Mouse (Mus musculus): ENCODE data around the gene Pex14.
"Not testable (repeated sequence)": the region's sequence is repeated elsewhere in the genome, so short reads cannot be mapped to it uniquely, and the experiment has no call there.

Gene Pex14

DNA sequence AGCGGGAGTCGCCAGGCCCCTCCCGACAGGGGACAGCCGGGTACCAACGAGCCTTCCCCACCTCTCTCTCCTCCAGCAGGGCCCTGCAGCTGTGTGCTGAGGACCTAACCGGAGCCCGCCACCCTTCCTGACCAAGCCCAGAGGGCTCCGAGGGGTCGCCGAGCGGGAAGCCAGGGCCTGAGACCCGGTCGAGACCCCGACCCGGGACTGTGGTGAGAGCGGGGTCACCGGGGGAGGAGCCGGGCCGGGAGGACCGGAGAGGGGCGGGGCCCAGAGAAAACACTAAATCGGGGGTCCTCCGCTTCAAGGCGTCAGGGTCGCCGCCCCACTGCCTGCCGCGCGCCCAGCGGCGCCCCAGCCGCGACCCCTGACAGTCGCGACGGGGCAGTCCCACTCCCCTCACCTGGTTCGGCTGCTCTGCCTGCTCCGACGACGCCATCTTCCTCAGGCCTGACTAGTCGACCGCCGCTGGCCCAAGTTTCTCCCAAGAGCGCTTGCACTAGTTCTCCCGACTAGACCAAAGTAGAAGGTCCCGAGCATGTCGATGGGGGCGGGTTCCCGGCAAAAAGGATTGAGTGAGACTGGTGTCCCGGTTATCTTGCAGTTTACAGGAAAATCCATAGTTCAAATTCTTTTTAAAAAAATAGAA is at the start of gene Pex14:
Gene Pex14 (minus strand): TSS at position 508 of the 649 bp plus-strand sequence.
- DNase-seq (ENCODE audit: low spot score in 2 of 2) = peak; percentile 70 to 73

DNA sequence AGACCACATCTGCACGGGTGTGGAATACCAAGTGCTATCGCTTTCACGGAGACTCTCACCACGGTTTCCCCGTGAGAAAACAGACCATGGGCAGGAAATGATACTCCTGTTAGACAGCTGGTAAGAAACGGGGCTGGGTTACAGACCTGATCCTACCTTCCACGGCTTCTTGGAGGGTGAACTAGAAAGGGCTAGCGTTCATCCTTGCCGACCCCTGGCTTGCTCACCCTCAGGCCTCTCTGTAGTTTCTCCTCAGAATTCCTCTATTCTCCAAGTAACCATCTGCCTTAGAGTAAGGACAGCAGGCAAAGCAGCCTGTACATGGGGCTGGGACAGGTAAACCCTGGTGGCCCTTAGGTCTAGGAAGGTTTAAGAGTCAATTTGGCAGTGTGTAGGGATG is 49.5 kb upstream of the Pex14 start:
- DNase-seq (ENCODE audit: low spot score in 2 of 2) = no peak

DNA sequence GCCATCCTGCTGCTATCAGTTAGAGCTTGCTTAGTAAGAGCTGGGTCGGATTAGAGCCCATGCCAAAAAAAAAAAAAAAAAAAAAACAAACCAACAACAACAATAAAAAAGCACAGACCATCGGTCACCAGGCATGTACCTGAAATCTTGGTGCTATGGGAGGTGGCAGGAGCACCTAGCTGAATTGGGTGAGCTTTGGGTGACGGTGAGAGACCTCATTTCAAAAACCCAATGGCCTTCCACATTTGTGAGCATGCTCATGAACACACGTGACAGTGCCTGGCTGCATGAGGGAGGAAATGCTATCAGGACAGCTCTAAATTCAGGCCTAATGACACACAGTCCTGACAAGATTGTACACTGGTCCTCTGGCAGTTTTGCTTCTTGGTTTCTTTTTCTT is 48.4 kb upstream of the Pex14 start:
- no peak for DNase-seq (ENCODE audit: low spot score in 2 of 2)

DNA sequence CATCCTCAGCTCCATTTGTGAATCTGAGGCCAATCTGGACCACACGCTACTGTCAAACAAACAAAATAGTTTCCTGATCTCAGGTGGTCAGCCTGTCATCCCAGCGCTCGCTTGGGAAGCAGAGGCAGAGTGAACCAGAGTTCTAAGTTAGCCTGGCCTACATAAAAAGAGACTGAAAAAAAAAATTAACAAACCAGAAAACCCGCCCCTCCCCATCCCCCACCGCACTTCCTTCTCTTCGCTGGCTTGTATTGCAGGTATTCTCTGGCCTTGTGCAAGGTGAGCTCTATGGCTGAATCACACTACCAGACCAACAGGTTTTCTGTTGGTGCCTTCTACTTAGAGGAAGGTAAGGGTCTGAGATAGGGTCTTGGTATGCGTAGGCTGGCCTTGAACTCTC is 47.9 kb upstream of the Pex14 start:
- DNase-seq (ENCODE audit: low spot score in 2 of 2) = no peak

DNA sequence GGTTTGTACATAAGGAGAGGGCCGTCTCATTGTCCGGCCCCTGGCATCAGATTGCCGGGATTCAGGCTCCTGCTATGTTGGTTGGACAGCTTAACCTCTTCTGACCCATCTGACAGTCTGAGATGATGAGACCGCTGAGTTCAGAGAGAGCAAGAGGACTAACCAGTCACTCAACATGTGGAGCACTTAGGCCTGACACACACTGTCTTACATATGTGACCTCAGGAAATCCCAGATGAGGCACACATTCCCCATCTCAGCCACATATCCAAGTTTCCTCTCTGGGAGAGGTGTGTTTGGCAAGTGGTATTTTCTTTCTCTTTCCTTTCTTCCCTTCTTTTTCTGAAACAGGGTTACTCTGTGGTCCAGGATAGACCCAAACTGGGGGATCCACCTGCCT is 45.5 kb upstream of the Pex14 start:
- no peak for DNase-seq (ENCODE audit: low spot score in 2 of 2)

DNA sequence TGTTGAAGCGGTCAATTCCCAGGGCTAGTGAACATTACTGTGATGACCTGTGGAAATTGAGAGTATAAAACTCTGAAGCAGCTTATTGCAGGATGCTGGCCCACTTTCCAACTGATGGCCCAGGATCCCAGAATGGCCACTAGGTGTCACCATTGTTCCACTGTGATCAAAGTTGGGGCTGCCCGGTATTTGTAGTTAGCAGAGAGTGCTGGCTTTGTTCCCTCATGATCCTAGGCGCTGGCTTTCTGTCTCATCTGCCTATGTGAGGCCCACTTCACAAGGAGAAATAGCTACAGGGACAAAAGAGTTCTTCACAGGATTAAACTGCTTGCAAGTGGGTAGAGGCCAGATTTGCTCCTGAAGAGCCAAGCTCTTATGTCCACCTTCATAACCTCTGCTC is 44.8 kb upstream of the Pex14 start:
- peak; percentile 73 to 79 for DNase-seq (ENCODE audit: low spot score in 2 of 2)

DNA sequence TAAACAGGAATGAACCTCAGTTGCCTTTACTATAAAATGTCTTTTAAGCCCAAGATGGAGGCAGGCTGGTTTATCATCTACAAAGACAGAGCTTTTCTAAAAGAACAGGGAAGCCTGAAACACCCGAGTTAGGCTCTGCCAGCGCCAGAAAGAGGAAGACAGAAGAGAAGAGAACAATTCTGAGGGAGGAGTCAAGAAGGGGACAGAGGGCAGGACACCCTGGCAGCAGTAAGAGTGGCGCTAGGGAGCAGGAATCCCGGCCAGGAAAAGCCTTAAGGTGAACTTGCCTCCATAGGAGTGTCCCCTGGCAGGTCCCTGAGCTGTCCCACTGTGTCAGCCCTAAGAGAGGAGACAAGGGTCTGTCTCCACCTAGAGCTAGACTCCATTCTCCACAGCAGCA is 43.9 kb upstream of the Pex14 start:
- DNase-seq (ENCODE audit: low spot score in 2 of 2) = no peak

DNA sequence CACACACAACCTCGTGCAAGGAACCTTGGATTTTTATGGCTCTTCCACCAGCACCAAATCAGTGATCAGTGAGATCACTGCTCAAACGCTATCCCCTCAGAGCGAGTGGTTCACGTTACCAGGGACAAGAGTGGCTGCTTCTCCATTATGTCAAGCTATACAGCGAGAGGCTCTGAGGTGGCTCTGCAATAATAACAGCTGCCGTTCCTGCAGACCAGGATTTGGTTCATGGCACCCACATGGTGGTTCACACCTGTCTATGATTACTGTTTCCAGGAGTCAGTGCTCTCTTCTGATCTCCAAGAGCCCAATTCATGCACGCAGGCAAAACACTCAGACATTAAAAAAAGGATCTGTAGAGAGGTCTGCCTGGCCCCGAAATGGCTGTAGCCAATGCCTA is 38.8 kb upstream of the Pex14 start:
- no peak for DNase-seq (ENCODE audit: low spot score in 2 of 2)

DNA sequence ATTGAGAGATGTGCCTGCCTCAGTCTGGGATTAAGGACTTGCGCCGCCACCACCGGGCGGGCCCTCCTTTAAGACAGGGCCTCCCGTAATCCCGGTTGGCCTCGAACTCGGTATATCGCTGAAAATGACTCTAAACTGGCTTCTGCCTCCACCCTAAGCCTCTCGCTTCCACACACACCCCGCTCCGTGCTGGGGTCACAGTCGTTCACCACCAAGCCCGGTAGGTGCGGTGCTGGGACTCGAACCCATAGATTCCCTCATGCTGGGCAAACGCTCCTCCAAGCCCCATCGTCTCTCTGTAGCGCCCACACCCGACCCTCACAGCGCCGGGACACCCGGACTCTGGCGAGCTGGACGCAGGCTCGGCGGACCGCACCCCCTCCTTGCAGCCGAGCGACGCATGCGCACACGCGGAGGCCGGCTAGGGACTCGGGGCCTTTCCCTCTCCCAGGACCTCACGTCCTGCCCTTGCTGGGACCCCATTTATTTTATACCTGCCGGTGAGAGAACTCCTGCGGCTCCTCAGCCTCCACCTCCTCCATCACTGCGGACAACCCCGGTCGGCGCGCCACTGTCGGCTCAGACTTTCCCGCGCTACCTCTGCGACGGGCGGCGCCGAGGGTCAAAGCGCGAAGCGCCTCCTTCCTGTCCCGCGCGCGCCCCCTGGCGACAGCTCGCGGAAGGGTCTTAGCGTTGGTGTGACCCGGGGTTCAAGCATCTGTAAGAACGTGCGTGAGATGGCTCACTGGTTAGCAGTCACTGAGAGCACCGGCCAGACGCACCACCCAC is 37.5 kb upstream of the Pex14 start, which contains the start of gene Cenps:
Gene Cenps (minus strand): TSS at position 648 of the 789 bp plus-strand sequence.
- DNase-seq (ENCODE audit: low spot score in 2 of 2) = peak; percentile 82 to 89

DNA sequence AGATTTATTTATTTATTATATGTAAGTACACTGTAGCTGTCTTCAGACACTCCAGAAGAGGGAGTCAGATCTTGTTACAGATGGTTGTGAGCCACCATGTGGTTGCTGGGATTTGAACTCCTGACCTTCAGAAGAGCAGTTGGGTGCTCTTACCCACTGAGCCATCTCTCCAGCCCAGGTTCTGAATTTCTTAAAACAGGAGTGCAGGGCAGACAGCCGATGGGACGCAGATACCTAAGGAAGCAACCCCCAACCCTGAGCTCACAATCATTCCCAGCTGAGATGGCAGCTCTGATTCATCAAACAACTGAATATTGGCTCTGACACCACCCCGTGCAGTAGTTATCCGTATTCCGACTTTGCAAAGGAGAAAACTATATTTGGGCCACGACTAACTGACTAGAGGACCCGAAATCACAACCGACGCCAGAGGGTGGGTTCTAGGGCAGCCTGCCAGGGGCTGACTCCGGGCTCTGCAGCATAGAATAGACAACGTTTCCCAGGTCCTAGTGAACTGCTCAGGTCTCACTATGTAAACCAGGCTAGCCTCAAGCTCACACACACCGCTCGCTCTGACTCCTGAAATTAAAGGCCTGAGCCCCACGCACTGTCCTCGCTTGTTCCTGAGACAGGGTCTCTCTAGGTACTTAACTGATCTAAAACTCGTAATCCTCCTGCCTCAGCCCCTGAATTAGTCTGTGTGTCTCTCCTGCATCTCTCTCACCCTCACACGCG is 36.6 kb upstream of the Pex14 start:
- DNase-seq (ENCODE audit: low spot score in 2 of 2) = no peak

DNA sequence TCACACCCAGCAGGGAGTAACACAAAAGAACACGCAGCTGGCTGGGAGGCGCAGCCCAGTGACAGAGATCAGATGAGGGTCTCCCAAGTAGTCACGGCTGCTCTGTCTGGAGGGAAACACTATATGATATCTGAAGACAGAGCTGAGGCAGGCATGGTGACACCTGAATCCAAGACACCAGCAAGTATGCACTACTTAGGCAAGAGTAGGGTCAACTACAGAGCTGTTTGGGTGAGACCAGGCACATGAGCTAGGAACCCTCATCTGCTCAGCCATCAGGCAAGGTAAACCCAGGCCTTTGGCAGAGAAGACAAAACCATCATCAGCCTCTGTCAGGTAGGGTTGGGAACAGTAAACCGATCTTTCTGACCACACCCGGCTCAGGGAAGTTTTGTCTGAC is 33.7 kb upstream of the Pex14 start:
- DNase-seq (ENCODE audit: low spot score in 2 of 2) = no peak

DNA sequence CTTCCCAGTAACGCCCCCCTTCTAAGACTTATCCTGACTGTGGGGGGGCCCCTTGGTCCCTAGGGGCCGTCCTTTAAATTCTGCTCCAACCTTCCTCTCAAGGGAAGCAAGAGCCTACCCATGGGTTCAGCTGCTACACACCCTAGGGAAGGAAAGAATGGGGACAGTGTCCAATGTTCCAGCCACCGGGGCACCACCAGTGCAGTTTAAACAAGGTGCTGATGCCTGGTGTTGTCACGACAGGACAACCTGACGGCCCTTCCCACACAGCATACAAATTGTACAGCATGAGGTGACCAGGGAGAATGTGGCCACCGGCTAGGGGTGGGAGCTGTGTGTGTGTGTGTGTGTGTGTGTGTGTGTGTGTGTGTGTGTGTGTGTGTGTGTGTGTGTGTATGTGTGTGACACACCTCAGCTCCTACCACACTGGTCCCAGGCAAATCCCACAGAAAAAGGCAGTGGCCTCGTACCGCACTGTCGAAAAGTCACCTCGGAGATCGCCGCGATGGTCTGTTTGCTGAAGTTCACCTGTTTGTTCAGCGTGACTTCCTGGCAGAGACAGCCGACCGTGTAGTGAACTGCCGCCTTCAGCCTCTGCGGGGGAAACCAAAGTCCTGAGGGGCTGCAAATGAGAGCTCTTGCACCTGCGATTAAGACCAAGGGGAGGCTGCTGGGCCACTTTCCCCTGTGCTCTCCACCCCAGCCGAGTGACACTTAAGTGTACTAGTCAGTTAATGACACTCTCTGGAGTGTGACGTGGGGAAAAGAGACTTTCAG is 32.3 kb upstream of the Pex14 start:
- peak in 1 of 2 experiments; percentile 65 for DNase-seq (ENCODE audit: low spot score in 2 of 2)

DNA sequence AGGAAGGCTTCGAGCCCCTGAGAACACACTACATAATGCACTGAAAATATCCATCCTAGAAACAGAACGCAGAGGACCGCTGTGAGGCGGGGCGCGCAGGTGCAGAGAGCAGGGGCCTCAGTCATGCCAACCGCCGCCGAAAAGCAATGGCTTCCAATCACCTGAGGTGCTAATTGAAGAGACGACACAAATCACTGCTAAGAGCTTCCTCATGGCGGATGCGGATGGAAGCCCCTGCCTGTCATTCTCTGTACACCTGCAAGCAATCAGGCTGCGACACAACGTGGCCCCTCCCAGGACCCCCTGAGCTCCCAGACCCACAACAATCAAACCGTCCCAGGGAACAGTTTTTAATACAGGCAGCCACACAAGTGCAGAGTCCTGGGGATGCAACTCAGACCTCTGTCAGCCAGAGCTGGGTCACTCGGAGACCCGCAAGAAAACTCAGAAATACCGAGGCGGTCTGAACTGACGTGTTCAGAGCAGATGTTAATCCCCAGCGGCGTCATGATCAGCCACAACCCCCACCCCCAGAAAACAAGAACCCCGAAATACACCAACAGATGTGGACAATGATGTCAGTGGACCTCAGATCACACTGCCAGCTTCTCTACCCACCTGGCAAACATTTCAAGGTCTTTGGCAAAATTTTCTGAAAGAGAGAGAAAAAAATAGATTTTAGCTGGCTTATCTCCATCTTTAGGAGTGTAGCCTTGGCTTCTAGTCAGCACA is 31.5 kb upstream of the Pex14 start:
- peak in 1 of 2 experiments; percentile 30 for DNase-seq (ENCODE audit: low spot score in 2 of 2)

DNA sequence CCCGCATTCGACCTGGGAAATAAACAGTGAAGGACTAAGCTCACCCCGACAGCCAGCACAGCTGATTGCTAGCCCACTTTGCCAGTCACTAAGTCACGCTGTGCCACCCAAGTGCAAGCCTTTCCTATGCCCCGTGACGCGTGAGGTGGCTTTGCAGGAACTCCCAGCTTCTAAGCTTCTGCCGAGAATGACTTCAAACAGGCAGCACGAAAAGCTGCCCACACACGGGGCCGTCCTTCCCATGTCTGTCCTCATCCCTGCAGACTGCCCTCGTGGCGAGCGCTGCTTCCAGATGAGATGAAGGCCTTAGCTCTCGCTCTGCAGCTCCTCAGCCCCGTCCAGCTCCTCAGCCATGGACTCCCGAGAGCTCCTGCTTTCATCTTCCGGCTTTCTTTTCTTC is 28.8 kb upstream of the Pex14 start:
- DNase-seq (ENCODE audit: low spot score in 2 of 2) = no peak

DNA sequence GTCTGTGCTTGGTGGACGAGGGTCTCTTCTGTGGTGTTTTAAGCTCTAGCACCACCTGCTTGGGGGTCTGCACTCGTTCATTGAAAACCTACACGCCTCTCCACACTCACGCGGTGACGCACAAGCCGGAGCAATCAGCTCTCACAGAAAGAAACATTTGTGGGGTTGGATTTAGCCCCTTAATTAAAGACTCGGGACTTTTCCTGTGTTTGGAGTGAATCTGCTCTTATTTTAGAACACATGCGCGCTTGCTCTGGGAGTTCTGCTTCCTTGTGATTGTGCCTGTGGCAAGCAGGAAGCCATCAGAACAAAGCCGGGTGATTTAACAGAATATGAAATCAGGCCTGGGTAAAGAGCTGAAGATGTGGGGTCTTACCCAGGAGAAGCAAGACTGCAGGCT is 27.0 kb upstream of the Pex14 start, which contains the start of gene Cort:
Gene Cort (minus strand): TSS at position 101 of the 400 bp plus-strand sequence.
- no peak for DNase-seq (ENCODE audit: low spot score in 2 of 2)

DNA sequence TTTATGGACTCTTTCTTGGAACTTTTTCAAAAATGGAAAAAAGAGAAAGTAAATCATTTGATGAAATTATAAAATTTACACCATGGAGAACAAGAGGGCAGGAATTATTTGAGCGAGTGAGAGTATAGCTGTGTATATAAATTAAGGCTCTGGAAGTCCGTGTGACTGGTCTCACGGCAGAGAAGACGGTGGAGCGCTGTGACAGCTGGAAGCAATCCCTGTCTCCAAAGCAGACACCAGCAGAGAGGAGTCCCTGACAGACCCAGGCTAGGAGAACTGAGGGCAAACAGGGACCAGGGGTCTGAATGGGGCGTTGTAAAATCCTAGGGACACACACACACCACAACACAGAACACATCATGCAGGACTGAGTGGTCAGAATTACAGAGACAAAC is 26.4 kb upstream of the Pex14 start:
- no peak for DNase-seq (ENCODE audit: low spot score in 2 of 2)

DNA sequence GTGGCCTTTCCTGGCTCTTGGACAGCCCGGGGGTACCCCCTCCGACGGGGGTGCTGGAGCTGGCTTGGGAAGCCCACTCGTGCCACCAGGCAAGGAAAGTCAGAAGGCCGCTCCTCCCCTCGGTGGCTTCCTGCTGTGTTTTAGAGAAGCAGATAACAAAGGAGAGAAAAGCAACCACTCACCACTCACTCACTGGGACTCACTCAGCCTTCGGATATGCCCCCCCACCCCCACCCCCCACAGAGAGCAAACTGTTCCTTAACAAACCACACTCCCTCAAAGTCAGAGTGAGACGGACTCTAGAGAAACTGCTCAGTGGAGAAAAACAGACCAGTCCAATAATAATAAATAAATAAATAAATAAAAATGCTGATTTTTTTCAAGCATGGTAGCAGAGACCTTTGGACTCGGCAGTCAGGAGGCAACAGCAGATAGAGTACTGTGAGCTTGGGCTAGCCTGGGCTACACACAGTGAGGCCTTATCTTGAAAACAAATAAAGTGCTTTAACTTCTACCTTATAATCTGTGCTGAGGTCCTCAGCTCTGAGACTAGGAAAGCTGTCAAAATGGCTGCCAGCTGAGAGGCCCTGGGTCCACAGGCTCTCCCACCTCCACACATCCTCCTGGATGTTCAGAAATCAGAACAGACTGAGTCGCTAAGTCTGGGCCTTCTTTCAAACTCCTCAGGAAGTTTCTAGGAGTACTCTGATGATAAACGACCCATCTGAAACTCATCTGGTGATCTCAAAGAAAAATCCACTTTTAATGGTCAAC is 25.9 kb upstream of the Pex14 start:
- no peak for DNase-seq (ENCODE audit: low spot score in 2 of 2)

DNA sequence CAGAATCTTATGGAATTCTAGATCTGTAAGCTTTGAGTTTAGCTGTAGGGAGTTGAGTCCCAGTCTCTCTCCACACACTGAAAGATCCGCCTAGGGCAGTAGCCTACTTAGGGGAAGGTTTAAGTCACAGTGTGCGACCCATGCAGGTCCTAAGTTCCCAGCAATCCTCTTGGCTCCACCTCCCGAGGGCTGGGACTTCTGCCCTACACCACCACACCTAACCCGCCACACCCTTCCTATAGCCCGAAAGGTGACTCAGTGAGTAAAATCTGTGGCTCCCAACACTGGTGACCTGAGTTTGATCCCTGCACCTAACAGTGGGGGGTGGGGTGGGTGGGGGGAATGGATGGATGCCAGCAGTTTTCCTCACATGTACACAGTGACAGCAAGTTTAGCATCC is 23.8 kb upstream of the Pex14 start:
- DNase-seq (ENCODE audit: low spot score in 2 of 2) = no peak

DNA sequence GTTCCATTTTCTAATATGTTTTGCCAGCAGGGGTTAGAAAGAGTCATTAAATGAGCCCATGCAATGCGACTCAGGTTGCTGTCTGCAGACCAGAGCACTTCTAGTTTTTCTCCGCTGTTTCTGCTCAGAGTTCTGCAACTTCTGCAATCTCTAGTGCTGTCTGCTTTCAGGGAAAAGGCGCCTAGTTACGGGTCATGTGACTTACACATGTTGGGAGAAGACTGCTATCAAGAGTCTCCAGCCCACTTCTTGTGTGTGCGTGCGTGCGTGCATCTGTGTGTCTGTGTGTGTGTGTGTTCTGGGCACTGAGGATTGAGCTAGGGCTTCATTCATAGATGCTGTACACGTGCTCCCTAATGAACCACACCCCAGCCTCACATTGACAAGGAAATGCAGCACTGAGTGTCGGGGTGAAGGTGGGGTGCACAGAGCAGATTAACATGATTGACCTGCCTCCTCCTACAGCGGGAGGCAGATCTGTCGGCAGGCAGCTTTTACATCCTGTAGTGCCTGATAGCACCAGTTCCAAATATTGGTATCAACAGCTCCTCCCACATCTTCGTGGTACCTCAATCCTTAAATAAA is 20.4 kb upstream of the Pex14 start:
- not testable (repeated sequence) for DNase-seq (ENCODE audit: low spot score in 2 of 2)

Measured in natural killer cell, adult 2 months (primary cell).